Mouse (Mus musculus) lung, postnatal 0 days (tissue): Measurements from ENCODE around the gene Ets2.

Experiments used
- CTCF ChIP-seq: IDR thresholded peaks from 2 replicates; pipeline ENCODE4 v1.5.1; 2016; ENCODE audit warnings: antibody characterized with exemption, mild to moderate bottlenecking
- EP300 ChIP-seq: IDR thresholded peaks from 2 replicates; pipeline ENCODE4 v1.6.1; 2016; ENCODE audit warnings: antibody characterized with exemption, mild to moderate bottlenecking, control low read depth

DNA sequence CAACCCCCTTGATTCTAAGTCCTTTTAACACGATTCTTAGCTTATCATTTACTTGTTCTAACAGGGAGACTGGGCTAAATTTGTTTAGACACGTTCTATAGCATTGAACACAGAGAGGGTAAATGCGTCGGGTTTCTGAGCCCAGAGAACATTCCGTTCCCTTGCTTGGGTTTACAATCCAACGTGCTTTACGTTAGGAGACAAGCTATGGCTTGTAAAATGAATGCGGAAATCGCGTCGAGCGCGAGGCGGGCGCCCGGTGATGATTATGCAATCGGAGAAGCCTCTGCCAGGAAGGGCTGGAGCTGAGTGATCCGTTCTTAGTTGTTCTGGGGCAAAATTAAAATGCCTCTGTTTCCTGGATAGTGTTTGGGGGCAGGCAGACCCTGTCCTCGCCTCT lies 42.4 kb upstream of the Ets2 start:
- TF ChIP-seq EP300 (peak; percentile 95), CTCF (no peak)
